Mouse (Mus musculus) cerebellum, adult 2 months (tissue): Measurements from ENCODE around the gene Aurka. TPM values are rescaled to one million over a fixed set of nuclear protein-coding genes. Genes with fewer than 3 reads are reported as not detected.

Experiments used
- DNase-seq, 2 experiments: peaks; one replicate each; pipeline ENCODE4 v3.0.0; 2021
- H3K27ac ChIP-seq: fragments of 200-500 bp; 2 replicates; pipeline ENCODE4 v1.5.1; 2012; ENCODE audit warnings: low read length, control low read depth, inconsistent platforms; ENCODE audit not compliant: insufficient read depth
- H3K27me3 ChIP-seq: fragments of 200-500 bp; 2 replicates; pipeline ENCODE4 v1.6.1; 2012; ENCODE audit warnings: inconsistent platforms, mild to moderate bottlenecking, low read length, moderate library complexity; ENCODE audit not compliant: control insufficient read depth, insufficient read depth
- H3K4me1 ChIP-seq: fragments of 200-500 bp; 2 replicates; pipeline ENCODE4 v1.6.1; 2011; ENCODE audit warnings: low read length; ENCODE audit not compliant: control insufficient read depth, insufficient read depth
- H3K4me3 ChIP-seq: fragments of 200-500 bp; replicated peaks from 2 replicates; pipeline ENCODE3; 2011; ENCODE audit warnings: mild to moderate bottlenecking, low read depth, low read length, control low read depth; ENCODE audit not compliant: insufficient read depth
- CTCF ChIP-seq: fragments of 200-500 bp; IDR thresholded peaks from 2 replicates; pipeline ENCODE4 v1.5.1; 2011; ENCODE audit warnings: low read depth, mild to moderate bottlenecking, control low read depth, low read length, moderate library complexity, borderline replicate concordance; ENCODE audit not compliant: insufficient read depth
- POLR2A ChIP-seq: fragments of 200-500 bp; IDR thresholded peaks from 2 replicates; pipeline ENCODE4 v1.6.1; 2011; ENCODE audit warnings: low read length, control low read depth, borderline replicate concordance; ENCODE audit not compliant: insufficient read depth
- WGBS: fragments of 180-500 bp; shearing (Covaris S2); methylation state at CpG from one replicate; pipeline ENCODE4 v1.1.7; 2018; 5-methylcytosine and 5-hydroxymethylcytosine counted together
- polyA plus RNA-seq: library from polyadenylated mRNA; depleted of rRNA; stranded (reverse); fragments of >200 nt; gene quantifications from 2 replicates; pipeline ENCODE4 v1.2.3, GENCODE M21; 2012

Gene Aurka
- polyA plus RNA-seq, 1 experiment, result 2.2 TPM

DNA sequence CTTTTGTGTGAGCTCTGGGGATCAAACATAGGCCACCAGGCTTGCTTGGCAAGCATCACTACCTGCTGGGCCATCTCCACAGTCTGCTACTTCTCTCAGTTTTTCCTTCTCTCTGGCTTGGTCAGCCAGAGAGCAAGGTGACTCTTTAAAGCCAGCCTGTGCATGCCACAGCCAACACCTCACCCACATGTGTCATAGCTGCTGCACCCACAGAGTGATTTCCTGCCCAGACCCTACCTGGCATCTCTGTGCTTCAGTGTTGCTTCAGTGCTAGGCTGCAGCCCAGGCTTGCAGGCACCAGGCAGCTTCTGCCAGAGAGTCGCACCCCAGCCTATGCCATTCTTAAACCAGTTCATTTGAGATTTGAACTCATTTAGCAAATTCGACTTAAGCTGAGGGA, 37.2 kb upstream of the Aurka start:
- Histone ChIP-seq H3K4me1 (no peaks in the 10 kb centered on the region), H3K4me3 (no peak overlapping the region), H3K27ac (no peak overlapping the region), H3K27me3 (no peaks in the 10 kb centered on the region)
- WGBS, result 68% methylated on average over 2 of the region's 2 CpGs
- DNase-seq, result no peak
- TF ChIP-seq CTCF, result no peak
- TF ChIP-seq POLR2A, result no peak

DNA sequence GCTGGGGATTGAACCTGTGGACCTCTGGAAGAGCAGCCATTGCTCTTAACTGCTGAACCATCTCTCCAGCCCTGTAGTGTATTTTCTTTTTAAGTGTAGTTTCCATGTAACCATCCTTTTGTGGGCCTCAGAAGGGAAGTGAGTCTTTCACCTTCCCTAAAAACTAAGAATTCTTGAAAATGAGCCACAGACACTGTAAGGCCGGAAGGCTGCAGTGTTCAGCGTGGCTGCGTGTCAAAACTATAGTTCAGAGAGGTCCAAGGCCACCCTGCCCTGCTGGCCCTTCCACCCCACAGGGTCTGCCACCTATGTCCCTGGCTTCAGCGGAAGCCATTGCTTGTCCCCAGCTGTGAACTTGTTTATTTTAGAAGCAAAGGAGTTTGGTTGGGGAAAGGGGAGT, 35.8 kb upstream of the Aurka start:
- H3K27ac ChIP-seq, result no peak overlapping the region
- no peak for DNase-seq
- TF ChIP-seq CTCF (no peak), POLR2A (no peak)
- H3K4me3 ChIP-seq, result no peak overlapping the region
- H3K4me1 ChIP-seq, result no peaks in the 10 kb centered on the region
- WGBS, result 78% methylated on average over 4 of the region's 4 CpGs
- no peaks in the 10 kb centered on the region for H3K27me3 ChIP-seq

GRCm38 (mm10) chr2:172405011-172405410, 34.7 kb upstream of the Aurka start:
- Histone ChIP-seq H3K4me3 (no peak overlapping the region), H3K27ac (no peak overlapping the region), H3K27me3 (no peaks in the 10 kb centered on the region), H3K4me1 (no peaks in the 10 kb centered on the region)
- WGBS, result 66% methylated on average over 3 of the region's 3 CpGs
- DNase-seq, result no peak
- TF ChIP-seq CTCF, result no peak
- no peak for TF ChIP-seq POLR2A

GRCm38 (mm10) chr2:172404239-172404638, 33.9 kb upstream of the Aurka start:
- Histone ChIP-seq H3K4me3 (no peak overlapping the region), H3K4me1 (no peaks in the 10 kb centered on the region), H3K27ac (no peak overlapping the region), H3K27me3 (no peaks in the 10 kb centered on the region)
- 52% methylated on average over 7 of the region's 7 CpGs for WGBS
- TF ChIP-seq CTCF (no peak), POLR2A (no peak)
- DNase-seq, result no peak

DNA sequence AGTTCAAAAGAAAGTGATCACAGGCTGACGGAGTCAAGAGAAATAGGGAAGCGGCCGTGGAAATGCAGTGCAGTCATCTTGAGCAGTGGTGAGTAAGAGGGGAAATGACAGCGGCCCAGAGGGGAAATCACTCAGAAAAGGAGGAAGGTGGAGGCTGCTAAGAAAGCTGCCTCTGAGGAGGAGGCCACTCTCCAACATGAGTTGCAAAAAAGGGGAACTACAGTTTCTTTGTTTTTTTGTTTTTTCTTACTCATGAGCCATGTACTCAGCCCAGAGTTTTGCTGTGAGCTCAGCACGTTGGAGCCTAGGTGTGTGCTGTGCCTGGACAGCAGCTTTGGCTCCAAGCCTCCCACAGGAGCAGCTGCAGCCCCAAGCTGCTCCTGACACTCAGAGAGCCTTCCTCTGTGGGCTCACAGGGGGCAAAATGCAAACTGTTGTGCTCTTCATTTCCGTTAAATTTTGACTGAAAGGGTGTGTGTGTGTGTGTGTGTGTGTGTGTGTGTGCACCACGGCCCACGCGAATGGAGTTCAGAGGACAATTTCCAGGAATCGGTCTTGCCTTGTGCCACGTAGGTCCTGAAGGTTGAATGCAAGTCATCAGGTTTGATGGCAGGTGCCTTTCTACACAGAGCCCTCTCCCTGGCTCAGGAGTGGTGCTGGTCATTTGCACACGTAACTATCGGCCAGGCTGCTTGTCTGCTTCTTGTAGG, 30.9 kb upstream of the Aurka start:
- TF ChIP-seq POLR2A (no peak), CTCF (no peak)
- Histone ChIP-seq H3K4me3 (no peak overlapping the region), H3K4me1 (no peaks in the 10 kb centered on the region), H3K27me3 (no peaks in the 10 kb centered on the region), H3K27ac (no peak overlapping the region)
- no peak for DNase-seq
- 69% methylated on average over 13 of the region's 13 CpGs for WGBS

DNA sequence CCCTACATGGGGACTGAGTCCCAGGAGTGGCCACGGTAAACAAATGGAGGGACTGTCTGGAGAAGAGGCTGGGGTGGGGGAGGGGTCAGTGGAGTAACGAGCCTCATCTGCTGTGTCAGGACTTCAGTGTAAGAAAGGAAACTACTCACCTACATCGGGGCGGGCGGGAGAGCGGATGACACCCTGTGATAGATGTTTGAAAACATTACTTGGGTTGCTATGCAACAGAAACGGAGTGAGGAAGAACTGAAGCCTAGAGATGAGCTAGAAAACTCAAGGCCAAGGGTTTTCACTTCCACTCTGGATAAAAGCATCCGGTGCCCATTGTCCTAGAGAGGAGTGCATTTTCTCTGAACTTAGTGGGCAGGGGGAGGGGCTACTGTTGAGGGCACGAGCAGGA, 29.6 kb upstream of the Aurka start:
- no peak for TF ChIP-seq POLR2A
- no peak for TF ChIP-seq CTCF
- Histone ChIP-seq H3K4me1 (no peaks in the 10 kb centered on the region), H3K27me3 (no peaks in the 10 kb centered on the region), H3K27ac (no peak overlapping the region), H3K4me3 (no peak overlapping the region)
- DNase-seq, result no peak
- WGBS, result 24% methylated on average over 9 of the region's 9 CpGs

DNA sequence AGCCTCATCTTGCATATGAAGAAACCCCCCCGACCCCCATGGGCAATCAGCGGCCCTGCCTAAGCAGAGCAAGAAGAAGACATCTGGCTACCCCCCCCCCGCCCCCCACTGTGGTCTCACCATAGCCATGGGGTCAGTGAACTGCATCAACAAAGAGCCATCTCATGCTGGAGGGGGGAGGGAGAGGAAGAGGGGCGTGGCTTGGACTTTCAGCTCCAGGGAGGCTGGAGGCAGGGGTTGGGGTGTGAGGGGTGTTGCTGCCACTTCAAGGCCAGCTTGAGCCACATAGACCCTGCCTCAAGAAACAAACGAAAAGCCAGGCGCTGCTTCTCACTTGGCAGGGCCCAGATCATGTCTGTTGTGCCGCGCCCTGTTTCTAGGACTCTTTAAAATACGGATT, 25.6 kb upstream of the Aurka start:
- 32% methylated on average over 9 of the region's 9 CpGs for WGBS
- DNase-seq, result no peak
- Histone ChIP-seq H3K27ac (no peak overlapping the region), H3K27me3 (no peaks in the 10 kb centered on the region), H3K4me1 (no peaks in the 10 kb centered on the region), H3K4me3 (no peak overlapping the region)
- TF ChIP-seq POLR2A (no peak), CTCF (no peak)

DNA sequence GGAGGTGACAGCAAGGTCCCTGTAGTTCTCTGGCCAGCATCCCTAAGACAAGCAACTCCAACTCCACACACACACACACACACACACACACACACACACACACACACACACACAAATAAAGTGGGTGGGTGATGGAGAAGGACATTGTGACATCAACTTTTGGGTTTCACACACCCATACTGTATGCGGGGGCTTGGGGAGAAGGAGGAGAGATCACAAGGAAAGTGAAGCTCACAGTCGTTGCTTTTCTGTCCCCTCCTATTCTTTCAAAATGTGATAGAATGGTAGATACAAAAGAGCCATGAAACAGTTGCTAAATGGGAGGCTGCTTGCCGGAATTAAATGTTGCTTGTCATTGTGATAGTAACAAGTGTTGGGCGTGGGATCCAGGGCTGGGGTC, 24.3 kb upstream of the Aurka start:
- 72% methylated on average over 4 of the region's 4 CpGs for WGBS
- DNase-seq, result no peak
- no peaks in the 10 kb centered on the region for H3K4me1 ChIP-seq
- H3K4me3 ChIP-seq, result no peak overlapping the region
- TF ChIP-seq CTCF (no peak), POLR2A (no peak)
- no peak overlapping the region for H3K27ac ChIP-seq
- no peaks in the 10 kb centered on the region for H3K27me3 ChIP-seq

DNA sequence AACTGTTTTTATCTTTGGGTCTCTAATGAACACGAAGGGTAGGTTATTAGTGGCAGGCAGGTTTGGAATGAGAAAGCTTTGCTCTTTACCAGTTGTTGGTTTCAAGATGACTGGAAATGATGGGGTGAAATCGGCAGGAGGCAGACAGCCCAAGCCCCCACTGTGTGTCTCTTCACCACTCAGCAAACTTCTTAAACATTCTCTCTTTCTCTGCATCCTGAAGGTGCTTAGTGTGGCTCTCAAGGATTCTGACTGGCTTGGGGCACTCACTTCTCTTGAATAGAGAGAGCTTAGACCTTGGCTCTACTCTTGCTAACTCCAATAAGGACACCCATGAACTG, 23.7 kb upstream of the Aurka start:
- H3K27me3 ChIP-seq, result no peaks in the 10 kb centered on the region
- H3K27ac ChIP-seq, result no peak overlapping the region
- H3K4me1 ChIP-seq, result no peaks in the 10 kb centered on the region
- H3K4me3 ChIP-seq, result no peak overlapping the region
- DNase-seq, result no peak
- WGBS, result 71% methylated on average over 2 of the region's 2 CpGs
- TF ChIP-seq POLR2A, result no peak
- no peak for TF ChIP-seq CTCF
